Mouse (Mus musculus): Measurements from ENCODE around the gene Gria3.

GRCm38 (mm10) chrX:41448876-41449275, 48.2 kb downstream of the Gria3 start:
- no peak for TF ChIP-seq CTCF (IDR thresholded peaks at IDR 0.05; ENCODE audit: insufficient read depth, low read length)
- no peak for TF ChIP-seq POLR2A (IDR thresholded peaks at IDR 0.05; ENCODE audit: borderline replicate concordance, extremely low read depth, low read depth, low read length)

All from lung, adult 2 months (tissue).